Mouse (Mus musculus): ENCODE measurements around the gene Ank. TPM values are rescaled to one million over a fixed set of nuclear protein-coding genes. Genes with fewer than 3 reads are reported as not detected.

Gene Ank
- total RNA-seq, 2 experiments from 2014 or later = 168 to 173 TPM

GRCm38 (mm10) chr15:27626314-27626713, 159.8 kb downstream of the Ank start:
- no peak for DNase-seq (ENCODE audit: low spot score in 2 of 2)

- no peak for DNase-seq (ENCODE audit: low spot score in 2 of 2)
Measured at GRCm38 (mm10) chr15:27627794-27628193, 161.3 kb downstream of the Ank start.

- no peak for DNase-seq (ENCODE audit: low spot score in 2 of 2)
Measured at GRCm38 (mm10) chr15:27629046-27629445, 162.6 kb downstream of the Ank start.

- DNase-seq (ENCODE audit: low spot score in 2 of 2) = peak in 1 of 2 experiments; percentile 16
Measured at GRCm38 (mm10) chr15:27629800-27630600, 163.5 kb downstream of the Ank start.

GRCm38 (mm10) chr15:27630601-27631383, 164.3 kb downstream of the Ank start, which contains the start of gene Otulin:
TSS of gene Otulin (minus strand) at chr15:27630693.
- DNase-seq (ENCODE audit: low spot score in 2 of 2) = peak; percentile 97 to 98

- no peak for DNase-seq (ENCODE audit: low spot score in 2 of 2)
Measured at GRCm38 (mm10) chr15:27633941-27634900, 167.7 kb downstream of the Ank start.

- DNase-seq (ENCODE audit: low spot score in 2 of 2) = no peak
Measured at GRCm38 (mm10) chr15:27641171-27641570, 174.7 kb downstream of the Ank start.

GRCm38 (mm10) chr15:27642895-27643294, 176.4 kb downstream of the Ank start:
- DNase-seq (ENCODE audit: low spot score in 2 of 2) = peak in 1 of 2 experiments; percentile 74

Small RNAs within 50 kb of the gene (microRNA-seq; reads per million reads assigned to microRNA genes)
- 1.7 to 3.1 reads per million in 2 experiments for gene Mir7117

Other genes with a start within 250 kb of the Ank start
- gene Otulin, start 164.0 kb downstream of the Ank start, total RNA-seq (2021) = 10 to 100 TPM; 20.7 to 21.4 TPM
- gene Otulinl, start 214.9 kb downstream of the Ank start, total RNA-seq (2021) = 10 to 100 TPM; 27.8 to 29.1 TPM

All from layer of hippocampus, adult 18-20 months (tissue).